Mouse (Mus musculus) kidney, adult 2 months (tissue): ENCODE measurements at regions not wholly inside any gene's neighbourhood (a gene's known extent, or its start where the extent isn't known, plus 50 kb on each side); places are given as distances from the start of the nearest gene placed in this dataset.

Source experiments
- CTCF ChIP-seq: fragments of 200-500 bp; conservative IDR thresholded peaks from 2 replicates; pipeline ENCODE4 v1.5.1; 2011; ENCODE audit warnings: low read depth, mild to moderate bottlenecking, control low read depth, low read length, moderate library complexity, mixed read lengths; ENCODE audit not compliant: insufficient read depth, insufficient read length
- POLR2A ChIP-seq: fragments of 200-500 bp; IDR thresholded peaks from one replicate; pipeline ENCODE4 v1.6.1; 2011; ENCODE audit warnings: low read depth, low read length, control low read depth

- TF ChIP-seq CTCF (no peak), POLR2A (no peak)
Measured at GRCm38 (mm10) chr14:25253016-25253850, 205.8 kb upstream of the Zmiz1 start.
